Mouse (Mus musculus): Measurements from ENCODE around the gene Sds. TPM values are rescaled to one million over a fixed set of nuclear protein-coding genes. Genes with fewer than 3 reads are reported as not detected.

The Sds gene
- polyA plus RNA-seq, 1 experiment, result 0.21 TPM

DNA sequence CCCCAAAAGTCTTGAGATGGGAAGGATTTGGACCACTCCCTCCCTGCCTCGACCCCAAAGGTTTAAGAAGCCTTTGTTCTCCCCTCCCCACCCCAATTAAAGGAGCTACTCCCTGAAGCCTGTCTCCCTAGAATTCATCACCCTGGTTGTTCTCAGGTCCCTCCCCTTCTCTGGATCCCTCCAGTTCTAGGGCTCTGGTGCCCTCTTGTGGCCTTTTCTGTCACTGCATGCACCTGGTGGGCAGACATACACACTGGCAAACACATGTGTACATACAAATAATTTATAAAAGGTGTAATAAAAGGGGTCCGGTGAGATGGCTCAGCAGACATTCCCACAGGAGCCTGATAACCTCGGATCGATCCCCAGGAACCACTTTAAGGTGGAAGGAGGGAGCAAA lies 12.0 kb upstream of the Sds start:
- Histone ChIP-seq H3K27ac (ENCODE audit: insufficient read depth, low read length) (no peak overlapping the region), H3K4me1 (ENCODE audit: control insufficient read depth, insufficient read depth, low read length) (no peaks in the 10 kb centered on the region), H3K4me3 (ENCODE audit: insufficient read depth, low read length) (no peak overlapping the region)
- no peak for TF ChIP-seq POLR2A (IDR thresholded peaks at IDR 0.05; ENCODE audit: extremely low read depth, insufficient read depth, low read length)
- TF ChIP-seq CTCF (IDR thresholded peaks at IDR 0.05; ENCODE audit: extremely low read depth, insufficient read depth, low read length), result no peak

DNA sequence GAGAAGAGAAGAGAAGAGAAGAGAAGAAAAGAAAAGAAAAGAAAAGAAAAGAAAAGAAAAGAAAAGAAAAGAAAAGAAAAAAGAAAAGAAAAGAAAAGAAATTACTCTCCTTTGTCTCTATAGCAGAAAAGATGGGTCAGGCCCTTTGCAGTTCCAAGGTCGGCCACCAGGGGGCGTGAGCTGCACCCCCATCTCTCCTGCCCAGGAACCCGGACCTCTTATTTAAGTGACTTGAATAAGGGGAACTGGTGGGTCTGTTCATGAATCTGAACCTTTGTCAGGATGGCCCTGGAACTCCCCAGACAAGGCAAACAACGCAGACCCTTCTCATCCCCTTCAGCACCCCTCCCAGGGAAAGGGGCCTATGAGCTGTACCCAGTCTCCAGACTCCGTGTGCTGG lies 11.3 kb upstream of the Sds start:
- TF ChIP-seq POLR2A (IDR thresholded peaks at IDR 0.05; ENCODE audit: extremely low read depth, insufficient read depth, low read length) (no peak), CTCF (IDR thresholded peaks at IDR 0.05; ENCODE audit: extremely low read depth, insufficient read depth, low read length) (peak; percentile 20; the same call in 1 of the 2 replicates)
- Histone ChIP-seq H3K27ac (ENCODE audit: insufficient read depth, low read length) (no peak overlapping the region), H3K4me3 (ENCODE audit: insufficient read depth, low read length) (no peak overlapping the region), H3K4me1 (ENCODE audit: control insufficient read depth, insufficient read depth, low read length) (no peaks in the 10 kb centered on the region)

DNA sequence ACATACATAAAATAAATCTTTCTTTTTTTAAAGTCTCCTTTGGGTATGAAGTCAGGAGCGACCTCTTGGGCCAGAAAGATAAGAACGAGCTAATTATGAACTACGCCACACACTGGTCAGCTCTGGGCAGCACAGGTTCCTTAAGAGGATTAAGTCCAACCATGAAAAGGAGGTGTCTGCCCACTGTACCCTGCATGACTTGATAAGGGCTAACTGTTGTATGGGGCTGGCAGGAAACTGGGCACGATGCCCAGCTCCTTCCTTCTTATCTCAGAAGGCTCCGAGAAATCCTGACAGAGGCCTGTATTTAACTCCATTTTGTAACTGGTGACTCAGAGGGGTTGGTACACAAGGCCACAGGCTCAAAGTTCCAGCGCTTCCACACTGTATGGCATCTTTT lies 10.5 kb upstream of the Sds start:
- Histone ChIP-seq H3K27ac (ENCODE audit: insufficient read depth, low read length) (no peak overlapping the region), H3K4me3 (ENCODE audit: insufficient read depth, low read length) (no peak overlapping the region), H3K4me1 (ENCODE audit: control insufficient read depth, insufficient read depth, low read length) (no peaks in the 10 kb centered on the region)
- TF ChIP-seq CTCF (IDR thresholded peaks at IDR 0.05; ENCODE audit: extremely low read depth, insufficient read depth, low read length) (no peak), POLR2A (IDR thresholded peaks at IDR 0.05; ENCODE audit: extremely low read depth, insufficient read depth, low read length) (no peak)

DNA sequence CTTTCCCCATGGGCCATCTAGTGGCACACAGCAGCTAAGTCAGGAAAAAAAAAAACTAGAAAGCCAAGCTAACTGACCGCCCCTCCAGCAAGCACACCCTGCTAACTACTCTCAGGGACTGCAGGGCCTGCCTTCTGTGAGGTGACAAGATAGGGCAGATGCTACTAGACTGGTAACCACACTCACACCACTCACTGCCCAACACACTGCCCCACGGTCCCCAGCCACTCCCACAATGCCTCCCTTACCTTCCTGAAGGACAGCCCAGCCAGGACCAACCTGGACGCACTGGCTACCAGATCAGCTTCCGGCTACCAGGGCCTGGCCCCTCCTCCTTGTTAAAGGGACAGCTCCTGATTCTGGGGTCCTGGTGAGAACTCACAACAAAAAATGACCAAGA lies 9.3 kb upstream of the Sds start:
- no peaks in the 10 kb centered on the region for H3K4me1 ChIP-seq (ENCODE audit: control insufficient read depth, insufficient read depth, low read length)
- H3K27ac ChIP-seq (ENCODE audit: insufficient read depth, low read length), result no peak overlapping the region
- TF ChIP-seq CTCF (IDR thresholded peaks at IDR 0.05; ENCODE audit: extremely low read depth, insufficient read depth, low read length) (no peak), POLR2A (IDR thresholded peaks at IDR 0.05; ENCODE audit: extremely low read depth, insufficient read depth, low read length) (no peak)
- H3K4me3 ChIP-seq (ENCODE audit: insufficient read depth, low read length), result peak overlapping the region; percentile 16; the same call in 1 of the 2 replicates

DNA sequence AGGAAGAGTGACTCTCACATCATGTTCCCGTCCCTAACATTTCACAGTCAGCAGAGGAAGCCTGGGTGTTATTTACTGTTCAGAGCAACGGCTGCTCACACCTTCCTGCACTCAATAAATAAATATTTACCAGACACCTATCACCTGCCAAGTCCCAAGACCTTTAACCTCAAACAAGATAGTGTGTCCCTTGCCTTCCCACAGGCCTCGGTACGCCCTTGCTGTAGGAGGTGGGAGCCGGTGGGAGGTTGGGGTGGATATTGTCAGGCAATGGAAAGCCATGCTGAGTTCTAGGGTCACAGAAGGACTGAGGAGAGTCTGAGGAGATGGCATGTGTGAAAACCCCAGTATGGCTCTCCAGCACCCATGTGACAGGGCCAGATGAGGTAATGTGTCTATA lies 8.0 kb upstream of the Sds start:
- no peaks in the 10 kb centered on the region for H3K4me1 ChIP-seq (ENCODE audit: control insufficient read depth, insufficient read depth, low read length)
- H3K27ac ChIP-seq (ENCODE audit: insufficient read depth, low read length), result no peak overlapping the region
- H3K4me3 ChIP-seq (ENCODE audit: insufficient read depth, low read length), result no peak overlapping the region
- TF ChIP-seq CTCF (IDR thresholded peaks at IDR 0.05; ENCODE audit: extremely low read depth, insufficient read depth, low read length), result no peak

DNA sequence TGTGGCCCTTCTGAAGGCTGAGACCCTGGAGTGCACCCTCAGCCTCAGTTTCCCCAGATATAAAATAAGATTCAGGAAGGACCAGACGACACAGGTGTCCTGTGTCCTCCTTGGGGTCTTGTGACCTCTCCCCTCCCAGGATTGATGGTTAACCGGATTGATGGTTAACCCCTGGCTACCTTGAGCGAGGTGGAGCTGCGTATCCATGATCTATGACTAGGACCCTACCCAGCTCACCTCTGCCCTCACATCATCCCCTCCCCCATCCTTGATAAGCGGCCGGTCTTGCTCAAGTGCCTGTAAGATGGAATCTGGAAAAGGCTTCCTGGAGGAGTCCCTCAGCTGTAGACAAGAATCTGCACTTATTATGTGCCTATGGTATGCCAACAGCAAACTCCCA lies 7.5 kb upstream of the Sds start:
- no peak overlapping the region for H3K4me3 ChIP-seq (ENCODE audit: insufficient read depth, low read length)
- no peak overlapping the region for H3K27ac ChIP-seq (ENCODE audit: insufficient read depth, low read length)
- TF ChIP-seq CTCF (IDR thresholded peaks at IDR 0.05; ENCODE audit: extremely low read depth, insufficient read depth, low read length) (no peak), POLR2A (IDR thresholded peaks at IDR 0.05; ENCODE audit: extremely low read depth, insufficient read depth, low read length) (no peak)
- H3K4me1 ChIP-seq (ENCODE audit: control insufficient read depth, insufficient read depth, low read length), result no peaks in the 10 kb centered on the region

DNA sequence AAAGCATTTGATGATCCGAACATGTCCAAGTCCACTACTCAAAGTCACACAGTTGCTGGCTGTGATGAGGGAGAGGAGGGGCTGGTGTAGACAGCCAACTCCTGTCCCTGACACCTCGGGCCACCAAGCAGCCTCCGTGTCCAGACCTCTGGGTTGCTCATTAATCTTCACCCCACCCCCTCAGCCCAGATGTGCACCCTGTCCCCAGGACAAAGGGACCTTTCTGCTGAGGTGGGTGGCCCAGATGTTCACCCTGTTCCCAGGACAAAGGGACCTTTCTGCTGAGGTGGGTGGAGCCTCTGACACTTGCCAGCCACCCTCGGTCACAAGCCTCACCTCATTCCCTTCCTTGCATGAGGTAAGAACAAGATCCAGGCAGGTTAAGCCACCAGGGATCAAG lies 4.8 kb upstream of the Sds start:
- Histone ChIP-seq H3K27ac (ENCODE audit: insufficient read depth, low read length) (no peak overlapping the region), H3K4me3 (ENCODE audit: insufficient read depth, low read length) (no peak overlapping the region), H3K4me1 (ENCODE audit: control insufficient read depth, insufficient read depth, low read length) (no peaks in the 10 kb centered on the region)
- TF ChIP-seq CTCF (IDR thresholded peaks at IDR 0.05; ENCODE audit: extremely low read depth, insufficient read depth, low read length) (no peak), POLR2A (IDR thresholded peaks at IDR 0.05; ENCODE audit: extremely low read depth, insufficient read depth, low read length) (no peak)

DNA sequence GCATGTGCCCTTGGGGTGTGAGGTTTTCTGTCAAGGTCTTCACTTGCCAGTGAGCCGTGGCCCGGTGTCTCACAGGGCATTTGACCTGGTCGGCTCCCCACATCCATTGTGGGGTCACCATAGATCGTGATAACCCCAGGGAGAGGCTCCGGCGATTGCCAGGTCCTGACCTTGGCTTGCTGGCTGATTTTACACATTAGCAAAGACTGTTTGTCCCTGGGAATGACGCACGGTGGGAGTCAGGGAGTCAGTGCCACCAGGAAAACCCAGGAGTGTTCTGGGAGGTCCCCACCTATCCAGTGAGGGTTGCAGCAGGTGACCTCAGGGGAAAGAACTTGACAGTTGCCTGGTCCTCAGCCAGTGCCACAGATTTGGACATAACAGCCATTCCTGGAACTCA lies 3.6 kb upstream of the Sds start, which contains the start of gene Sdsl:
TSS of gene Sdsl (minus strand) at position 41 of the 400 bp plus-strand sequence.
- Histone ChIP-seq H3K27ac (ENCODE audit: insufficient read depth, low read length) (no peak within 1 kb of the TSS), H3K4me3 (ENCODE audit: insufficient read depth, low read length) (no peak within 1 kb of the TSS), H3K4me1 (ENCODE audit: control insufficient read depth, insufficient read depth, low read length) (no peaks in the 10 kb centered on the region)
- no peak for TF ChIP-seq POLR2A (IDR thresholded peaks at IDR 0.05; ENCODE audit: extremely low read depth, insufficient read depth, low read length)
- no peak for TF ChIP-seq CTCF (IDR thresholded peaks at IDR 0.05; ENCODE audit: extremely low read depth, insufficient read depth, low read length)

DNA sequence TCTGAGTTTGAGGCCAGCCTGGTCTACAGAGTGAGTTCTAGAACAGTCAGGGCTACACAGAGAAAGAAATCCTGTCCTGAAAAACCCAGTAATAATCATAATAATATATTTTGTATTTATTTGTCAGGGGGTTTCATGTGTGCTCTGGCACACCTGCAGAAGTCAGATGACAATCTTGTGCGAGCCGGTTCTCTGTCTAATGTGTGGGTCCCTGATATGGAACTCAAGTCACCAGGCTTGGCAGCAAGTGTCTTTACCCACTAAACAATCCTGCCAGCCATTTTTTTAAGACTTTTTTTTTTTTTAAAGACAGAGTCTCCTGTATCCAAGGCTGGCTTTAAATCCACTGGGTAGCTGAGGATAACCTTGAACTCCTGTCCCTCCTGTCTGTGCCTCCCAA lies 3.0 kb upstream of the Sds start:
- Histone ChIP-seq H3K27ac (ENCODE audit: insufficient read depth, low read length) (no peak overlapping the region), H3K4me3 (ENCODE audit: insufficient read depth, low read length) (no peak overlapping the region), H3K4me1 (ENCODE audit: control insufficient read depth, insufficient read depth, low read length) (no peaks in the 10 kb centered on the region)
- no peak for TF ChIP-seq POLR2A (IDR thresholded peaks at IDR 0.05; ENCODE audit: extremely low read depth, insufficient read depth, low read length)
- TF ChIP-seq CTCF (IDR thresholded peaks at IDR 0.05; ENCODE audit: extremely low read depth, insufficient read depth, low read length), result no peak

DNA sequence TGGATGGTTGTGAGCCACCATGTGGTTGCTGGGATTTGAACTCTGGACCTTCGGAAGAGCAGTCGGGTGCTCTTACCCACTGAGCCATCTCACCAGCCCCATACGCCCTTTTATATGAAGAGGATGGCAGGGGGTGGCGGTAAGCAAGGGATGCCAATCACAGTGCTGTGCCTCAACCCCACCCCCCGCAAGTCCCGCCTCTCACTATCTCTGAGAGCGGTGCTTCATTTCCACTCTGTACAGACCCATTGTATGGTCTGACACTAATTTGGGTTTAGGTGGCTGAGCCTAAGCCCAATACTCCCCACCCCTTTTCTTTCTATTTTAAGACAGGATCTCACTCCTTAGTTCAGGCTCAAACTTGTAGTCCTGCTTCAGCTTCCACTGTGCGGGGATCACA lies 465 bp upstream of the Sds start:
- no peak overlapping the region for H3K27ac ChIP-seq (ENCODE audit: insufficient read depth, low read length)
- no peak overlapping the region for H3K4me3 ChIP-seq (ENCODE audit: insufficient read depth, low read length)
- no peaks in the 10 kb centered on the region for H3K4me1 ChIP-seq (ENCODE audit: control insufficient read depth, insufficient read depth, low read length)
- no peak for TF ChIP-seq POLR2A (IDR thresholded peaks at IDR 0.05; ENCODE audit: extremely low read depth, insufficient read depth, low read length)
- TF ChIP-seq CTCF (IDR thresholded peaks at IDR 0.05; ENCODE audit: extremely low read depth, insufficient read depth, low read length), result no peak

DNA sequence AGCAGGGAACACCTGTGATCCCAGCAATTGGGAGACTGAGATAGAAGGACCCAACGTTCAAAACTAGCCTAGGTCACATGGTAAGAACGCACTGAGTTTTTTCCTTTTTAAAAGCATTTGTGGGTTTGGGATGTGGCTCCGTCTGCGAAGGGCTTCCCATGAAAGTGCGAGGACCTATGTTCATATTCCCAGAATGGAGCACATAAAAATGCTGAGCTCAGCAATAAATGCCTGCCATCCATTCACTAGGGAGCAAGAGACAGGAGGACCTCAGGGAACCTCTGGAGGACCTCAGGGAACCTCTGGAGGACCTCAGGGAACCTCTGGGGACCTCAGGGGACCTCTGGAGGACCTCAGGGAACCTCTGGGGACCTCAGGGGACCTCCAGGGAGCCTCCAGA lies 1.7 kb downstream of the Sds start:
- H3K27ac ChIP-seq (ENCODE audit: insufficient read depth, low read length), result no peak overlapping the region
- no peaks in the 10 kb centered on the region for H3K4me1 ChIP-seq (ENCODE audit: control insufficient read depth, insufficient read depth, low read length)
- TF ChIP-seq CTCF (IDR thresholded peaks at IDR 0.05; ENCODE audit: extremely low read depth, insufficient read depth, low read length), result no peak
- no peak for TF ChIP-seq POLR2A (IDR thresholded peaks at IDR 0.05; ENCODE audit: extremely low read depth, insufficient read depth, low read length)
- H3K4me3 ChIP-seq (ENCODE audit: insufficient read depth, low read length), result no peak overlapping the region
